ENCODE assay signal across 15 mouse cellular contexts in genomic region chr4:125487031-125487430, GRCm38 (mm10). TPM values are rescaled to one million over a fixed set of nuclear protein-coding genes. Genes with fewer than 3 reads are reported as not detected.
A peak's percentile ranks its signal among the peaks of the same experiment; 100 is the strongest.
DNase-seq lines count a peak whose midpoint lies in the region; ATAC-seq lines count a peak whose summit lies in the region.
"Had no signal": no experiment of that assay in that cellular context is flagged by ENCODE, and none has a peak within 500 bp of the region (broad histone marks: within the 10 kb centered on the region; RNA-seq: fewer than 3 reads in every experiment).

No protein-coding gene starts in this region.

- no peaks in the 10 kb centered on the region for H3K36me3 ChIP-seq in hindbrain, embryonic 10.5 days
- no peaks in the 10 kb centered on the region for H3K36me3 ChIP-seq in midbrain, embryonic 12.5 days
- no peaks in the 10 kb centered on the region for H3K36me3 ChIP-seq in kidney, embryonic 14.5 days (ENCODE audit: control insufficient read depth, insufficient read depth, low read length)
- H3K36me3 ChIP-seq: intestine, embryonic 15.5 days; liver, embryonic 15.5 days had no signal

- no peak overlapping the region for H3K9ac ChIP-seq in midbrain, embryonic 12.5 days (replicated peaks)
- no peak overlapping the region for H3K9ac ChIP-seq in kidney, embryonic 14.5 days (ENCODE audit: low read depth, low read length)
- H3K9ac ChIP-seq: intestine, embryonic 15.5 days; liver, embryonic 15.5 days had no signal

- peak; percentile 30 for DNase-seq in embryo, embryonic 11 days
- no peak for DNase-seq in embryo, embryonic 9.5 days (ENCODE audit: extremely low spot score)
- DNase-seq in hindbrain, embryonic 10.5 days (ENCODE audit: low spot score), result no peak
- DNase-seq in natural killer cell, adult 2 months (ENCODE audit: low spot score in 2 of 2), result no peak
- DNase-seq in kidney, adult 8-10 months, result no peak
- no peak for DNase-seq in right cerebral cortex, postnatal 14 days
- DNase-seq: cerebellum, adult 11-12 months; kidney, postnatal 36 days; layer of hippocampus, postnatal 36 days; lung, postnatal 14 days had no signal

- WGBS in hindbrain, embryonic 10.5 days, result 3% methylated on average over 7 of the region's 7 CpGs
- WGBS in midbrain, embryonic 12.5 days, result 1% methylated on average over 7 of the region's 7 CpGs
- WGBS in kidney, embryonic 14.5 days, result 3% methylated on average over 7 of the region's 7 CpGs

- peak overlapping the region; percentile 53 for H3K27ac ChIP-seq in hindbrain, embryonic 10.5 days
- peak overlapping the region; percentile 22; the same call in 1 of the 2 replicates for H3K27ac ChIP-seq in midbrain, embryonic 12.5 days (replicated peaks)
- no peak overlapping the region for H3K27ac ChIP-seq in kidney, embryonic 14.5 days (ENCODE audit: low read depth, low read length)
- H3K27ac ChIP-seq: intestine, embryonic 15.5 days; liver, embryonic 15.5 days had no signal

- H3K27me3 ChIP-seq in hindbrain, embryonic 10.5 days (ENCODE audit: insufficient read depth, poor library complexity, severe bottlenecking), result peaks cover 100% of the 10 kb centered on the region
- peaks cover 99% of the 10 kb centered on the region for H3K27me3 ChIP-seq in midbrain, embryonic 12.5 days
- peaks cover 92% of the 10 kb centered on the region for H3K27me3 ChIP-seq in kidney, embryonic 14.5 days (ENCODE audit: control insufficient read depth, insufficient read depth, low read length)

- H3K4me2 ChIP-seq in midbrain, embryonic 12.5 days (replicated peaks), result peak overlapping the region; percentile 14
- no peak overlapping the region for H3K4me2 ChIP-seq in kidney, embryonic 14.5 days (replicated peaks; ENCODE audit: low read depth, low read length)
- H3K4me2 ChIP-seq: intestine, embryonic 15.5 days; liver, embryonic 15.5 days had no signal

- no peak for ATAC-seq in midbrain, embryonic 12.5 days (ENCODE audit: low FRiP score, low read depth)
- no peak for ATAC-seq in kidney, embryonic 14.5 days (ENCODE audit: low FRiP score, low TSS enrichment)
- ATAC-seq: intestine, embryonic 15.5 days had no signal

- peaks cover 80% of the 10 kb centered on the region for H3K4me1 ChIP-seq in hindbrain, embryonic 10.5 days (replicated peaks)
- H3K4me1 ChIP-seq in midbrain, embryonic 12.5 days, result peaks cover 80% of the 10 kb centered on the region
- peaks cover 14% of the 10 kb centered on the region for H3K4me1 ChIP-seq in kidney, embryonic 14.5 days (ENCODE audit: control insufficient read depth, insufficient read depth, low read length)
- H3K4me1 ChIP-seq: liver, embryonic 15.5 days had no signal

- H3K9me3 ChIP-seq in hindbrain, embryonic 10.5 days, result no peaks in the 10 kb centered on the region
- no peaks in the 10 kb centered on the region for H3K9me3 ChIP-seq in midbrain, embryonic 12.5 days
- no peaks in the 10 kb centered on the region for H3K9me3 ChIP-seq in kidney, embryonic 14.5 days (ENCODE audit: control insufficient read depth, low read length)
- H3K9me3 ChIP-seq: intestine, embryonic 15.5 days; liver, embryonic 15.5 days had no signal

- H3K4me3 ChIP-seq in hindbrain, embryonic 10.5 days, result no peak overlapping the region
- H3K4me3 ChIP-seq in midbrain, embryonic 12.5 days, result no peak overlapping the region
- no peak overlapping the region for H3K4me3 ChIP-seq in kidney, embryonic 14.5 days (ENCODE audit: low read length)
- H3K4me3 ChIP-seq: intestine, embryonic 15.5 days; liver, embryonic 15.5 days had no signal

RNA-seq across cellular contexts. Expression of gene Grik3, which starts 3.5 kb away (rescaled TPM):
- polyA plus RNA-seq in hindbrain, embryonic 10.5 days (2016; fragmentation: Nextera tagmentation; extraction: Ambion mirVana), result 0.80 and 1.1 TPM in 2 replicates
- 1.5 and 1.7 TPM in 2 replicates for polyA plus RNA-seq in midbrain, embryonic 12.5 days (2016; fragmentation: Nextera tagmentation; extraction: Ambion mirVana)
- 0.01 and 0.14 TPM in 2 replicates for polyA plus RNA-seq in kidney, embryonic 14.5 days (2014; fragmentation: Nextera tagmentation; extraction: Ambion mirVana)
- polyA plus RNA-seq: limb, embryonic 11.5 days; liver, embryonic 15.5 days had no signal
